Mouse (Mus musculus): ENCODE data around the gene Mmp23. TPM values are rescaled to one million over a fixed set of nuclear protein-coding genes. Genes with fewer than 3 reads are reported as not detected.
"Not testable (repeated sequence)": the region's sequence is repeated elsewhere in the genome, so short reads cannot be mapped to it uniquely, and the experiment has no call there.

Gene Mmp23
- total RNA-seq, 2 experiments from 2014 or later = 9.3 to 10.5 TPM

DNA sequence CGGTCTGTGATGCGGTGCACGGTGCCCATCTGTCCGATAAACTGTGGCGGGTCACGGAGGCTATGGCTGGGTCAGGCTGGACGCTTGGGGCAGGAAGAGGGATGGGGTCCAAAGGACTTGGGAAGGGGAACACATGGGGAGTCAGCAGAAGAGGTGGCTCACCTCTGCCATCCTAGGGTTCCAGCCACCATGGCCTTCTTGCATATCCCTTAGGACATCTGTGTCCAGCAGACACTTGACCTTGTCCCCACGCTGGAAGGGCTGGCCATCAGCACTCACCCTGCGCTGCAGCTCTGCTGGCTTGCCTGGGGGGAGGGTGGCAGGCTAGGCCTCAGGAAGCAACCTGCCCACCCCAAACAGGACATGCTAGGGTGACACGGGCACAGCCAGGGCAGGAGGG is 5.8 kb upstream of the Mmp23 start:
- intact Hi-C loops (cut with DNase I) = no loop called here
- DNase-seq = no peak

GRCm38 (mm10) chr4:155656214-155656751 is 3.1 kb upstream of the Mmp23 start:
- intact Hi-C loops (cut with DNase I) = no loop called here
- DNase-seq = no peak

- intact Hi-C loops (cut with DNase I) = no loop called here
- peak; percentile 55 to 60 for DNase-seq
Measured at GRCm38 (mm10) chr4:155654456-155655298, 1.5 kb upstream of the Mmp23 start.

- intact Hi-C loops (cut with DNase I) = no loop called here
- DNase-seq = no peak
Measured at GRCm38 (mm10) chr4:155654183-155654455, 935 bp upstream of the Mmp23 start.

DNA sequence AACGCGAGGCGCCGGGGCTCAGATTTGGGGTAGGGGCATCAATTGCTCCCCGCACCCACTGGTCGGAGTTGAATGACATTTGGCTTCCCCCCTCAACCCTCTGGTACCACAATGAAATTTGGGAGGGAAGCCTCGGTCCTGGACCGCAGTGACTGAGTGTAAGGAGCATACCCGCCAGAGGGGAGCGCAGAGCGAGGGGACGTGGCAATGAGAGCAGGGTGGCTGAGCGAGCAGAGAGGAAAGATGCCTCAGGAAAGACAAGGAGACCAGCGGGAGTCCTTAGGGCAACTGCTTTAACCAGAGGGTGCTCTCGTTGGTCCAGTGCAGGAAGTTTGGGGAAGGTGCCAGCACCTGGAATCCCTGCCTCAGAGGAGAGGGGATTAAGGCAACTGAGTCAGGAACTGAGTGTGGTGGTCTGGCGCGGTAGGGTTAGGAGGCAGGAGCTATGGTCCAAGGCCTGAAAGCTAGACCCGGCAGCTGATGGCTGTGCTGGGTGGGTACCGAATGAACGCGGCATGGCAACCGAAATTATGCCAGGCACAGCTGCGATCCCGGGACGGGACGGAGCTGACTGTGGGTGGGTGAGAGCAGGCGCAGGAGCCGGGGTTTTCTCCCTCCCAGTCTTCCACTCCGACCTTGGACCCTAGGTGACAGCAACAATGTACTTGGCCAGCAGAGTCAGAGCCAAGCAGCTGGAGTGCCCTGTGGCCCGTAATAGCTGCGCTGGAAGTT is 433 bp upstream of the Mmp23 start:
- intact Hi-C loops (cut with DNase I) = no loop called here
- DNase-seq = peak; percentile 32 to 36

GRCm38 (mm10) chr4:155652283-155653085 is 700 bp downstream of the Mmp23 start:
- no peak for DNase-seq
- intact Hi-C loops (cut with DNase I) = no loop called here

GRCm38 (mm10) chr4:155651553-155652269 is 1.5 kb downstream of the Mmp23 start:
- intact Hi-C loops (cut with DNase I) = no loop called here
- peak in 1 of 2 experiments; percentile 31 for DNase-seq

- DNase-seq = no peak
- intact Hi-C loops (cut with DNase I) = no loop called here
Measured at GRCm38 (mm10) chr4:155649355-155649754, 3.8 kb downstream of the Mmp23 start.

DNA sequence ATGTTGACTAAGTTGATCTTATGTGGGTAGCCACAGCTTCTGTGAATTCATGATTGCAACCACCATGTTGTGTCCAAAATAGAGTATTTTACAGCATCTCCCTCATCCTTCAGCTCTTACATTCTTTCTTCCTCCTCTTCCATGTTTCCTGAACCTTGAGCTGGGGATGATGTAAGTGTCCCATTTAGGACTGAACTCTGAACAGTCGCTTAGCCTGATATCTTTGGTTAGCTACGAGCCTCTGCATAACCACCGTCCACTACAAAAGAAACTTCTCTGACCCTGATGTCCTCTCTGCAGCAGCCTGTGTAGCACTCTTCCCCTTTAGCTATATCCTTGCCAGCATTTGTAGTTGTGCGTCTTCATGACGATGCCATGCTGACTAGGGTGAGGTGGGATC is 7.5 kb downstream of the Mmp23 start:
- DNase-seq = no peak
- intact Hi-C loops (cut with DNase I) = no loop called here

- intact Hi-C loops (cut with DNase I); DNase-seq: not testable (repeated sequence)
Measured at GRCm38 (mm10) chr4:155645308-155645707, 7.9 kb downstream of the Mmp23 start, which contains the start of gene Gm10563. TSS of gene Gm10563 (minus strand) at chr4:155645408.

DNA sequence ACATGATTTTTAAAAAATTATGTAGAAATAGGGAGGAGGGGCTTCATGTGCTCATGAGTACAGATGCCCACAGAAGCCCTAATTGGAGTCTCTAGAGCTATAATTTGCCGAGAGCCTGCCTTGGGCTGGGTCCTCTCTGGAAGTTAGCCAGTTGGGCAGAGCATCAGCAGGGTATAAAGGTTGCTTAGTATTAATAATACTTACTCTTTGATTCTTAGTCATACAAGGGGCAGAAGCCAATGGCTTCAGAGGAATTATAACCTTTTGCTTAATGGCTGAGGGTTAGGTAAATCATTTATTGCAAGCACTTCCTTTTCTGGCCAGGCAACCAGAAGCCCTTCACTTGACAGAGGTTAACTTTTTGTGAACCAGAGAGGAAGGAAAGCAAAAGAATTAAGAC is 9.7 kb downstream of the Mmp23 start:
- intact Hi-C loops (cut with DNase I) = no loop called here
- no peak for DNase-seq

DNA sequence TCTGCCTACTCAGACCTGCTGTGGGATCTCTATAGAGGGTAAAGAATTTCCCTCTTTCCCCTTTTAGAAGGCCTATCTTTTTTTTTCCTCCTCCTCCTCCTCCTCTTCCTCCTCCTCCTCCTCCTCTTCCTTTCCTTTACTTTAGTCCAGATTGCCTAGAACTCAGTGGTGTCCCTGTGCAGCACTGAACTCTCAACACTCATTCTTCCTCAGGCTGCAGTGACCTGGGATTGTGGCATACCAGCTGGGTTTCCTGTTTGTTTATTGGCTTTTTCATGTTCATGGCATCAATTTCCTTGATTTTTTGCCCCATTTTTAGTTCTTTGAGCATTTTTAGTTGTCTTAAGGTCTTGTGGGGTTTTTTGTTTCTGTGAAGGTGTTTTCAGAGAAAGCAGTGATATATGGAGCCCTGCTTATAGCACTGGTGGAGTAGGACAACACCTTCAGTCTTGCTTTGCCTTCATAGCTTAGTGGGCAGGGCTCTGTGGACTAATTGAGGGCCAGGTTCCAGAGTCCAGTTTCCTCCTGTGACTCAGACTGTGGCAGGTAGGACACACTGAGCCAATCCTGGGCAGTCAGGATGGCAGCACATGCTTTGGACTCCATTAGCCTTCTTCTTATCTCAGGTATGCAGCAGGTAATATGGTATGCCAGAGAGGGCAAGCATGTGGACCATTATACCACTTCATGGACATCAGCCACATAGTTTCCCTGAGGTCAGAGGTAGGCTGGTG is 17.3 kb downstream of the Mmp23 start:
- intact Hi-C loops (cut with DNase I) = no loop called here
- no peak for DNase-seq

- intact Hi-C loops (cut with DNase I) = no loop called here
- DNase-seq = no peak
Measured at GRCm38 (mm10) chr4:155630267-155630666, 22.9 kb downstream of the Mmp23 start.

DNA sequence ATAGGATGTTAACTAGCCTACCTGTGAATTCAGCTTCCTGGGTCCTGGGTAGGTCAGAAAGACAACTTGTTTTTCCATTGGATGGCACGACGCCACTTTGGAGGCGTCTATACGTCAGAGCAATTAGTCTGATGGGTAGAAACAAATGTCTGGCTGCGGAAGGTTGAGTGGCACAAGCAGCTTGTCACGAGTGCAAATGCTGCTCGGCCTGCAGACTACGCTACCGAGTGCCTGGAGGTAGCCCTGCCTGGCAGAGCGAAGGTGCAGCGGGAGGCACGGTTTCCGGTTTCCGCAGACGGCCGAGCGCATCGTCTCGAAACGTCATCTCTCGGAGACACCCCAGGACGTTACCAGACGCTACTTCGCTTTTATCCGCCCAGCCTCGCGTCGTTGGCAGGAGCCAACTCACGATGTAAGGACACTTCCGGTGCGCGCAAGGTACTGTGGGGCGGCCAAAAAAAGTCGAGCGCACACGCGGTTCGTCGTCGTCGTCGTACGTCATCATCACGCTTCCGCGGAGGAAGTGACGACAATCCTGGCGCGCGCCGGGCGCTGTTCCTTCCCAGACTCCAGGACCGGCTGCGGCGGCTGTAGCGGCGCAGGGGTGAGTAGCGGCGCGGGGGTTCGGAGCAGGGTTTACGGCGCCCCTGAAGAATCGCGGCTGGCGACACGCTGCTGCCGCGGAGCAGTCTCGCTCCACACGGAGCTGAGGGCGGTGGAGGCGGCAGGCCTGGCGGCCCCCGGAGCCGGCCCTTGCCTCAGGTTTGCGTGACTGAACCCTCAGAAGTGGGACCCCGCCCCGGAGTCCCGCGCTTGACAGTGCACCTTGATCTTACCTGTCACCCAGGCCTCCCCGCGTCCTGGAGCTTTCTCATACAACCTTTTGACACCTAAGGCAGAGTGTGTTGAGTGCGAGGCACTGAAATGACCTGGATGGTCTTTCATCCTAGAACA is 28.6 kb downstream of the Mmp23 start, which contains the start of gene Cdk11b:
TSS of gene Cdk11b (plus strand) at position 517 of the 954 bp plus-strand sequence.
- intact Hi-C loops (cut with DNase I) = loop anchor here (1.0 to 5.0 kb wide), 4 partner anchors 23 to 138 kb away; partner anchors contain the start of genes Atad3a, Mib2, Slc35e2 and Ssu72

GRCm38 (mm10) chr4:155618321-155618720 is 34.9 kb downstream of the Mmp23 start:
- intact Hi-C loops (cut with DNase I) = no loop called here

More for the DNA sequence above, 28.6 kb downstream of the Mmp23 start, which contains the start of gene Cdk11b:
- DNase-seq = peak; percentile 96

DNA sequence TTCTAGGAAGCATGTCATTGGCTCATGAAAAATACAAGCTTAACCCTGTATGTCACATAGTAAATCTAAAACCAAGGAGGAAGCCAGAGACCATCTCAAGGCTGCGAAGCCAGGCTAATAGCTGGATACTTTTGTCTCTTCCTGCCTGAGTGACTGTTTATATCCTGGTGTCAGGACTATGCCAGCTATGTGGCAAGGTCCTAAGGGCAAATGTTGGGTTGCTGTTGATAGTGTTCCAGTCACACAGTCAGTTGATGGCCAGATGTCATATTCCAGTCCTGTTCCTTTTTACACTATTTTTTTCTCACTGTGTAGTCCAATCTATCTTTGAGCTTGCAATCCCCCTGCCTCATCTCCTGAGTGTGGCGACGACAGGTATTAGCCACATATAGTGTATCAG is 39.9 kb downstream of the Mmp23 start:
- no peak for DNase-seq
- intact Hi-C loops (cut with DNase I) = no loop called here

More at GRCm38 (mm10) chr4:155618321-155618720, 34.9 kb downstream of the Mmp23 start:
- DNase-seq = no peak

DNA sequence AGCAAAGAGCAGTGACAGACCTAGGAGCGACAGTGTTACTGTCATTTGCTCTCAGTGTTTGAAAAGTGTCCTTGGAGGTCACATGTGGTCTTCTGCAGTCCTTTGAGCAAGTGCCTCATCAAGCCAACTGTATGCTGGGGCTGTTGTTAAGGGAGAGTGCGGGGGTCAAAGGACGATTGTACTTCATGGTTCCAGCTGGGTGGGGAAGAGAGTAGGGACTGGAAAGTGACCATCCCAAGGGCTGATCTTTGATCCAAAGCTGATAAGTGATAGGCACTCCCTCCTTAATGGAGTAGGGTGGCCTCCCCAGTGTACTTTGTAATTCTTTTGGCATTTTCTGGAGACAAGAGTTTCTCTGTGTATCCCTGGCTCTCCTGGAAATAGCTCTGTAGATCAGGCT is 41.3 kb downstream of the Mmp23 start:
- DNase-seq = no peak
- intact Hi-C loops (cut with DNase I) = no loop called here

GRCm38 (mm10) chr4:155606825-155607224 is 46.4 kb downstream of the Mmp23 start:
- DNase-seq = no peak
- intact Hi-C loops (cut with DNase I) = no loop called here
